Mouse (Mus musculus) neural tube, embryonic 13.5 days (tissue): Measurements from ENCODE around the gene Mypn. TPM values are rescaled to one million over a fixed set of nuclear protein-coding genes. Genes with fewer than 3 reads are reported as not detected.

Source experiments
- ATAC-seq: fragments of 200-750 bp; cut with Nextera tagmentation; 2 replicates; pipeline ENCODE4 v1.8.0; 2017; ENCODE audit warnings: low read depth, mild to moderate bottlenecking, moderate TSS enrichment, moderate library complexity
- H3K27ac ChIP-seq: fragments of 300-500 bp; sonication (generic); replicated peaks from 2 replicates; pipeline ENCODE4 v1.5.1; 2015; ENCODE audit warnings: moderate library complexity, mild to moderate bottlenecking, inconsistent platforms
- H3K27me3 ChIP-seq: fragments of 300-500 bp; sonication (generic); 2 replicates; pipeline ENCODE4 v1.6.1; 2015; ENCODE audit warnings: mild to moderate bottlenecking, inconsistent platforms
- H3K36me3 ChIP-seq: fragments of 300-500 bp; sonication (generic); 2 replicates; pipeline ENCODE4 v1.6.1; 2015; ENCODE audit warnings: mild to moderate bottlenecking, inconsistent platforms
- H3K4me1 ChIP-seq: fragments of 300-500 bp; sonication (generic); replicated peaks from 2 replicates; pipeline ENCODE4 v1.6.1; 2015; ENCODE audit warnings: inconsistent platforms
- H3K4me2 ChIP-seq: fragments of 300-500 bp; sonication (generic); 2 replicates; pipeline ENCODE4 v1.6.1; 2015; ENCODE audit warnings: inconsistent platforms, mild to moderate bottlenecking, moderate library complexity
- H3K4me3 ChIP-seq: fragments of 300-500 bp; sonication (generic); 2 replicates; pipeline ENCODE4 v1.5.1; 2015; ENCODE audit warnings: mild to moderate bottlenecking, inconsistent platforms
- H3K9ac ChIP-seq: fragments of 300-500 bp; sonication (generic); 2 replicates; pipeline ENCODE4 v1.6.1; 2015; ENCODE audit warnings: moderate library complexity, mild to moderate bottlenecking, inconsistent platforms
- H3K9me3 ChIP-seq: fragments of 300-500 bp; sonication (generic); 2 replicates; pipeline ENCODE4 v1.6.1; 2016; ENCODE audit warnings: inconsistent platforms
- WGBS: fragments of 180-500 bp; shearing (Covaris S2); methylation state at CpG from one replicate; pipeline ENCODE4 v1.1.7; 2015; 5-methylcytosine and 5-hydroxymethylcytosine counted together
- polyA plus RNA-seq: library from polyadenylated mRNA; unstranded; fragments of >200 nt; fragmentation: Nextera tagmentation; extraction: Ambion mirVana; gene quantifications from 2 replicates; pipeline ENCODE4 v1.2.1, GENCODE M21; 2015

Gene Mypn
- polyA plus RNA-seq, 1 experiment from 2014 or later, result 0.40 TPM

- no peak for ATAC-seq
- no peaks in the 10 kb centered on the region for H3K27me3 ChIP-seq
- H3K9me3 ChIP-seq, result no peaks in the 10 kb centered on the region
- H3K4me1 ChIP-seq, result 0 out of 2 replicates have a peak, but pooled peaks cover under 1% of the 10 kb centered on the region
- H3K9ac ChIP-seq, result no peak overlapping the region
- H3K27ac ChIP-seq, result no peak overlapping the region
- WGBS, result 90% methylated on average over 6 of the region's 6 CpGs
- H3K4me3 ChIP-seq, result no peak overlapping the region
- no peak overlapping the region for H3K4me2 ChIP-seq
- H3K36me3 ChIP-seq, result no peaks in the 10 kb centered on the region
Observed at GRCm38 (mm10) chr10:63236663-63237062, 32.9 kb upstream of the Mypn start.

- 90% methylated on average over 8 of the region's 8 CpGs for WGBS
- no peak overlapping the region for H3K4me2 ChIP-seq
- H3K27me3 ChIP-seq, result no peaks in the 10 kb centered on the region
- H3K4me3 ChIP-seq, result no peak overlapping the region
- no peak for ATAC-seq
- H3K9me3 ChIP-seq, result no peaks in the 10 kb centered on the region
- no peaks in the 10 kb centered on the region for H3K4me1 ChIP-seq
- H3K27ac ChIP-seq, result no peak overlapping the region
- no peak overlapping the region for H3K9ac ChIP-seq
- H3K36me3 ChIP-seq, result no peaks in the 10 kb centered on the region
Observed at GRCm38 (mm10) chr10:63235889-63236288, 32.1 kb upstream of the Mypn start.

- Histone ChIP-seq H3K4me3 (no peak overlapping the region), H3K9ac (no peak overlapping the region), H3K4me1 (no peaks in the 10 kb centered on the region), H3K27me3 (no peaks in the 10 kb centered on the region), H3K4me2 (no peak overlapping the region), H3K27ac (no peak overlapping the region), H3K9me3 (no peaks in the 10 kb centered on the region), H3K36me3 (no peaks in the 10 kb centered on the region)
- 86% methylated on average over 5 of the region's 5 CpGs for whole genome bisulfite sequencing
- no peak for ATAC-seq
Observed at GRCm38 (mm10) chr10:63234133-63234532, 30.4 kb upstream of the Mypn start.

GRCm38 (mm10) chr10:63231630-63232029, 27.9 kb upstream of the Mypn start:
- ATAC-seq, result no peak
- Histone ChIP-seq H3K27me3 (no peaks in the 10 kb centered on the region), H3K9me3 (no peaks in the 10 kb centered on the region), H3K9ac (no peak overlapping the region), H3K27ac (no peak overlapping the region), H3K4me2 (no peak overlapping the region), H3K4me3 (no peak overlapping the region), H3K4me1 (no peaks in the 10 kb centered on the region), H3K36me3 (no peaks in the 10 kb centered on the region)
- 90% methylated on average over 5 of the region's 5 CpGs for WGBS

- Histone ChIP-seq H3K4me1 (no peaks in the 10 kb centered on the region), H3K9me3 (no peaks in the 10 kb centered on the region), H3K9ac (no peak overlapping the region), H3K4me2 (no peak overlapping the region), H3K27ac (no peak overlapping the region), H3K36me3 (no peaks in the 10 kb centered on the region), H3K27me3 (no peaks in the 10 kb centered on the region), H3K4me3 (no peak overlapping the region)
- ATAC-seq, result no peak
- 65% methylated on average over 3 of the region's 5 CpGs for WGBS
Observed at GRCm38 (mm10) chr10:63230854-63231253, 27.1 kb upstream of the Mypn start.

- H3K9ac ChIP-seq, result no peak overlapping the region
- H3K4me1 ChIP-seq, result no peaks in the 10 kb centered on the region
- ATAC-seq, result no peak
- H3K4me2 ChIP-seq, result no peak overlapping the region
- no peaks in the 10 kb centered on the region for H3K9me3 ChIP-seq
- no peaks in the 10 kb centered on the region for H3K36me3 ChIP-seq
- no peak overlapping the region for H3K4me3 ChIP-seq
- no peaks in the 10 kb centered on the region for H3K27me3 ChIP-seq
- 86% methylated on average over 7 of the region's 7 CpGs for WGBS
- no peak overlapping the region for H3K27ac ChIP-seq
Observed at GRCm38 (mm10) chr10:63230266-63230665, 26.5 kb upstream of the Mypn start.

- WGBS, result 70% methylated on average over 12 of the region's 12 CpGs
- no peak overlapping the region for H3K9ac ChIP-seq
- no peaks in the 10 kb centered on the region for H3K4me1 ChIP-seq
Observed at GRCm38 (mm10) chr10:63224341-63224740, 20.6 kb upstream of the Mypn start.

GRCm38 (mm10) chr10:63221081-63221783, 17.5 kb upstream of the Mypn start:
- no peak overlapping the region for H3K4me3 ChIP-seq
- H3K27ac ChIP-seq, result no peak overlapping the region
- no peaks in the 10 kb centered on the region for H3K27me3 ChIP-seq
- no peak overlapping the region for H3K9ac ChIP-seq
- H3K36me3 ChIP-seq, result no peaks in the 10 kb centered on the region
- WGBS, result 43% methylated on average over 7 of the region's 7 CpGs
- no peaks in the 10 kb centered on the region for H3K4me1 ChIP-seq
- H3K9me3 ChIP-seq, result no peaks in the 10 kb centered on the region
- ATAC-seq, result no peak
- H3K4me2 ChIP-seq, result no peak overlapping the region

More at GRCm38 (mm10) chr10:63224341-63224740, 20.6 kb upstream of the Mypn start:
- H3K4me3 ChIP-seq, result no peak overlapping the region
- ATAC-seq, result no peak
- H3K27ac ChIP-seq, result no peak overlapping the region
- no peaks in the 10 kb centered on the region for H3K27me3 ChIP-seq
- H3K4me2 ChIP-seq, result no peak overlapping the region
- no peaks in the 10 kb centered on the region for H3K9me3 ChIP-seq
- H3K36me3 ChIP-seq, result no peaks in the 10 kb centered on the region

GRCm38 (mm10) chr10:63208871-63209270, 5.1 kb upstream of the Mypn start:
- Histone ChIP-seq H3K4me1 (no peaks in the 10 kb centered on the region), H3K4me2 (no peak overlapping the region), H3K27ac (no peak overlapping the region), H3K9ac (no peak overlapping the region), H3K27me3 (no peaks in the 10 kb centered on the region), H3K9me3 (no peaks in the 10 kb centered on the region), H3K4me3 (no peak overlapping the region), H3K36me3 (no peaks in the 10 kb centered on the region)
- WGBS, result 67% methylated on average over 6 of the region's 6 CpGs
- no peak for ATAC-seq

- no peaks in the 10 kb centered on the region for H3K36me3 ChIP-seq
- H3K9me3 ChIP-seq, result no peaks in the 10 kb centered on the region
- no peak overlapping the region for H3K4me3 ChIP-seq
- H3K4me2 ChIP-seq, result no peak overlapping the region
- H3K27me3 ChIP-seq, result no peaks in the 10 kb centered on the region
- no peak overlapping the region for H3K27ac ChIP-seq
- WGBS, result 72% methylated on average over 3 of the region's 3 CpGs
- ATAC-seq, result no peak
- no peak overlapping the region for H3K9ac ChIP-seq
- H3K4me1 ChIP-seq, result no peaks in the 10 kb centered on the region
Observed at GRCm38 (mm10) chr10:63203002-63203401, 750 bp downstream of the Mypn start.

- Histone ChIP-seq H3K4me2 (no peak overlapping the region), H3K36me3 (no peaks in the 10 kb centered on the region), H3K4me3 (no peak overlapping the region), H3K27ac (no peak overlapping the region), H3K9me3 (no peaks in the 10 kb centered on the region), H3K27me3 (no peaks in the 10 kb centered on the region), H3K4me1 (no peaks in the 10 kb centered on the region), H3K9ac (no peak overlapping the region)
- 84% methylated on average over 8 of the region's 8 CpGs for WGBS
- no peak for ATAC-seq
Observed at GRCm38 (mm10) chr10:63201534-63201933, 2.2 kb downstream of the Mypn start.

- 83% methylated on average over 4 of the region's 4 CpGs for WGBS
- Histone ChIP-seq H3K9me3 (no peaks in the 10 kb centered on the region), H3K4me1 (no peaks in the 10 kb centered on the region), H3K36me3 (no peaks in the 10 kb centered on the region), H3K27me3 (no peaks in the 10 kb centered on the region), H3K27ac (no peak overlapping the region), H3K4me3 (no peak overlapping the region), H3K9ac (no peak overlapping the region), H3K4me2 (no peak overlapping the region)
- no peak for ATAC-seq
Observed at GRCm38 (mm10) chr10:63199008-63199407, 4.7 kb downstream of the Mypn start.

- no peaks in the 10 kb centered on the region for H3K27me3 ChIP-seq
- no peak for ATAC-seq
- H3K27ac ChIP-seq, result no peak overlapping the region
- H3K9me3 ChIP-seq, result no peaks in the 10 kb centered on the region
- no peaks in the 10 kb centered on the region for H3K4me1 ChIP-seq
- 87% methylated on average over 14 of the region's 14 CpGs for WGBS
- no peak overlapping the region for H3K4me2 ChIP-seq
- H3K4me3 ChIP-seq, result no peak overlapping the region
- H3K36me3 ChIP-seq, result no peaks in the 10 kb centered on the region
- H3K9ac ChIP-seq, result no peak overlapping the region
Observed at GRCm38 (mm10) chr10:63192736-63193135, 11.0 kb downstream of the Mypn start.
